Mouse (Mus musculus): ENCODE results near the gene Nmnat3. TPM values are rescaled to one million over a fixed set of nuclear protein-coding genes. Genes with fewer than 3 reads are reported as not detected.

Nmnat3 gene
- total and polyA plus RNA-seq, 3 experiments: 8.1 to 9.3 (median 9.2) TPM

DNA sequence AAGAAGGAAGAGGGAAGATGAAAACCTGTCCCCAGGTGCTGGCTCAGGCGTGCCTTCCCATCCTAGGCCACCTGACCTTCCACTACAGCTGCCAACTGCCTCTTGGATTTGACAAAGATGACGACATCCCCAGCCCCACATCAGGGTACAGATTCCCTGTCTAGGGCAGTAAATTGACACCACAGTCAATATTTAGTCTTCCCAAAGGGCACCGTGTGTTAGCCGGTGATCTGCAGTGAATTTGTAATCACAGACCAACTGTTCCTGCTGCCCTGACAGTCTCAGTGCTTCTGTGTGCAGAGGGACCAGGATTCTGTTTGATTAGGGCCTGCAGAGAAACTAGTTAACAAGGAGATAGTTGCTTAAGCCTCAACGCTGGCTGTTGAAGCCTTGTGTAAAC is 7.1 kb upstream of the Nmnat3 start:
- Histone ChIP-seq H3K27ac (ENCODE audit: insufficient read depth, low read depth) (no peak overlapping the region), H3K27me3 (replicated peaks) (no peaks in the 10 kb centered on the region), H3K79me2 (replicated peaks; ENCODE audit: control insufficient read depth, extremely low read depth, insufficient read depth, poor library complexity, severe bottlenecking) (no peaks in the 10 kb centered on the region), H3K36me3 (replicated peaks in 1 of 2; ENCODE audit: control insufficient read depth in 1 of 2, insufficient read depth in 1 of 2, low read length in 1 of 2) (no peaks in the 10 kb centered on the region), H3K9ac (ENCODE audit: insufficient read depth, low read depth) (no peak overlapping the region), H3K4me1 (ENCODE audit: control insufficient read depth in 1 of 2, insufficient read depth in 2 of 2) (no peaks in the 10 kb centered on the region), H3K4me3 (replicated peaks in 1 of 3; ENCODE audit: low read depth in 2 of 3, low read length in 2 of 3, poor library complexity in 1 of 3) (no peak overlapping the region), H3K9me3 (replicated peaks; ENCODE audit: low read length) (no peaks in the 10 kb centered on the region), H3K4me2 (ENCODE audit: insufficient read depth, low read depth, poor library complexity, severe bottlenecking) (no peak overlapping the region)
- TF ChIP-seq ZNF384 (IDR thresholded peaks at IDR 0.05; ENCODE audit: low read depth, low read length): no peak
- TF ChIP-seq ELF1 (IDR thresholded peaks at IDR 0.05; ENCODE audit: low read depth, low read length): no peak
- TF ChIP-seq SMC3 (IDR thresholded peaks at IDR 0.05; ENCODE audit: low read depth, low read length): no peak
- no peak for TF ChIP-seq EP300 (IDR thresholded peaks at IDR 0.05; ENCODE audit: low read length)
- no peak for TF ChIP-seq HCFC1 (IDR thresholded peaks at IDR 0.05; ENCODE audit: low read depth, low read length)
- no peak for TF ChIP-seq JUN (IDR thresholded peaks at IDR 0.05; ENCODE audit: insufficient read depth, low read depth, low read length)
- no peak for TF ChIP-seq MXI1 (IDR thresholded peaks at IDR 0.05; ENCODE audit: low read depth, low read length)
- TF ChIP-seq POLR2A (IDR thresholded peaks at IDR 0.05; ENCODE audit: low read depth, low read length): no peak
- TF ChIP-seq RAD21 (IDR thresholded peaks at IDR 0.05; ENCODE audit: low read depth, low read length): no peak
- no peak for TF ChIP-seq ZKSCAN1 (IDR thresholded peaks at IDR 0.05; ENCODE audit: borderline replicate concordance, low read depth, low read length)
- no peak for TF ChIP-seq MYC (IDR thresholded peaks at IDR 0.05; ENCODE audit: low read depth, low read length)
- TF ChIP-seq IRF4 (IDR thresholded peaks at IDR 0.05; ENCODE audit: low read depth, low read length): no peak
- no peak for TF ChIP-seq USF1 (IDR thresholded peaks at IDR 0.05; ENCODE audit: low read depth, low read length)
- TF ChIP-seq E2F4 (IDR thresholded peaks at IDR 0.05; ENCODE audit: insufficient replicate concordance, low read depth, low read length): no peak
- TF ChIP-seq CHD1 (IDR thresholded peaks at IDR 0.05; ENCODE audit: low read depth, low read length): no peak
- TF ChIP-seq MAX (IDR thresholded peaks at IDR 0.05; ENCODE audit: low read length): no peak
- TF ChIP-seq PAX5 (IDR thresholded peaks at IDR 0.05; ENCODE audit: low read length): no peak
- TF ChIP-seq ZMIZ1 (IDR thresholded peaks at IDR 0.05; ENCODE audit: low read depth, low read length): no peak
- TF ChIP-seq UBTF (IDR thresholded peaks at IDR 0.05; ENCODE audit: low read depth, low read length): no peak
- in situ Hi-C loops (cut with MboI; ENCODE audit: low pct_ligation_motif_present, low pct_unique_long_range_greater_than_20kb, low sequenced_read_pairs) (no loop called here), dilution Hi-C loops (cut with MboI; ENCODE audit: extremely low pct_ligation_motif_present, extremely low pct_unique_long_range_greater_than_20kb, low sequenced_read_pairs) (no loop called here)
- DNase-seq (ENCODE audit: extremely low read depth): no peak

- Histone ChIP-seq H3K27ac (ENCODE audit: insufficient read depth, low read depth) (no peak overlapping the region), H3K9me3 (replicated peaks; ENCODE audit: low read length) (no peaks in the 10 kb centered on the region), H3K9ac (ENCODE audit: insufficient read depth, low read depth) (no peak overlapping the region), H3K4me2 (ENCODE audit: insufficient read depth, low read depth, poor library complexity, severe bottlenecking) (no peak overlapping the region), H3K36me3 (replicated peaks in 1 of 2; ENCODE audit: control insufficient read depth in 1 of 2, insufficient read depth in 1 of 2, low read length in 1 of 2) (no peaks in the 10 kb centered on the region), H3K4me1 (ENCODE audit: control insufficient read depth in 1 of 2, insufficient read depth in 2 of 2) (peaks cover 0 to 4% of the 10 kb centered on the region in 2 experiments; a peak in 2 of 4 replicates), H3K79me2 (replicated peaks; ENCODE audit: control insufficient read depth, extremely low read depth, insufficient read depth, poor library complexity, severe bottlenecking) (no peaks in the 10 kb centered on the region), H3K4me3 (replicated peaks in 1 of 3; ENCODE audit: low read depth in 2 of 3, low read length in 2 of 3, poor library complexity in 1 of 3) (no peak overlapping the region), H3K27me3 (replicated peaks) (no peaks in the 10 kb centered on the region)
- in situ Hi-C loops (cut with MboI; ENCODE audit: low pct_ligation_motif_present, low pct_unique_long_range_greater_than_20kb, low sequenced_read_pairs): no loop called here
- DNase-seq (ENCODE audit: extremely low read depth): no peak
- dilution Hi-C loops (cut with MboI; ENCODE audit: extremely low pct_ligation_motif_present, extremely low pct_unique_long_range_greater_than_20kb, low sequenced_read_pairs): no loop called here
- TF ChIP-seq UBTF (IDR thresholded peaks at IDR 0.05; ENCODE audit: low read depth, low read length) (no peak), SIN3A (IDR thresholded peaks at IDR 0.05; ENCODE audit: low read length) (no peak), MAFK (IDR thresholded peaks at IDR 0.05; ENCODE audit: insufficient replicate concordance, low read length) (no peak), BHLHE40 (IDR thresholded peaks at IDR 0.05; ENCODE audit: low read depth, low read length) (no peak), CHD2 (IDR thresholded peaks at IDR 0.05; ENCODE audit: low read length) (no peak), RCOR1 (conservative IDR thresholded peaks at IDR 0.05; ENCODE audit: low read depth, low read length) (no peak), TCF12 (IDR thresholded peaks at IDR 0.05; ENCODE audit: low read depth, low read length) (no peak), POLR2A (IDR thresholded peaks at IDR 0.05; ENCODE audit: low read depth, low read length) (no peak), MXI1 (IDR thresholded peaks at IDR 0.05; ENCODE audit: low read depth, low read length) (no peak), ZMIZ1 (IDR thresholded peaks at IDR 0.05; ENCODE audit: low read depth, low read length) (no peak), TBP (conservative IDR thresholded peaks at IDR 0.05; ENCODE audit: low read depth, low read length) (no peak), GABPA (IDR thresholded peaks at IDR 0.05; ENCODE audit: insufficient replicate concordance, low read depth, low read length) (no peak), IRF4 (IDR thresholded peaks at IDR 0.05; ENCODE audit: low read depth, low read length) (no peak), CTCF (conservative IDR thresholded peaks at IDR 0.05 in 1 of 2, IDR thresholded peaks at IDR 0.05 in 1 of 2; ENCODE audit: low read depth in 2 of 2, low read length in 2 of 2) (no peak), HCFC1 (IDR thresholded peaks at IDR 0.05; ENCODE audit: low read depth, low read length) (no peak), PAX5 (IDR thresholded peaks at IDR 0.05; ENCODE audit: low read length) (no peak), ZC3H11A (IDR thresholded peaks at IDR 0.05; ENCODE audit: low read depth, low read length) (no peak)
These were observed 1.5 kb upstream of the Nmnat3 start for GRCm38 (mm10) chr9:98285606-98286301.

Measured in CH12.LX (cell line).